In genomic region chr4:96236559-96236958, GRCm38 (mm10) we compare ENCODE assay signal across 45 mouse cellular contexts. TPM values are rescaled to one million over a fixed set of nuclear protein-coding genes. Genes with fewer than 3 reads are reported as not detected.
"Had no signal": no experiment of that assay in that cellular context is flagged by ENCODE, and none has a peak within 500 bp of the region (broad histone marks: within the 10 kb centered on the region; RNA-seq: fewer than 3 reads in every experiment).

TSS of gene Cyp2j7 (minus strand) at chr4:96236659.

- H3K4me2 ChIP-seq: heart, embryonic 11.5 days; heart, embryonic 12.5 days; heart, embryonic 13.5 days; heart, embryonic 15.5 days; hindbrain, embryonic 12.5 days; hindbrain, embryonic 13.5 days; hindbrain, embryonic 14.5 days; hindbrain, embryonic 15.5 days; intestine, embryonic 15.5 days; kidney, embryonic 15.5 days had no signal

- H3K4me1 ChIP-seq: heart, embryonic 10.5 days; heart, embryonic 12.5 days; heart, embryonic 13.5 days; heart, embryonic 15.5 days; hindbrain, embryonic 10.5 days; hindbrain, embryonic 12.5 days; hindbrain, embryonic 13.5 days; hindbrain, embryonic 15.5 days; intestine, embryonic 15.5 days; kidney, embryonic 15.5 days had no signal

- ATAC-seq: hindbrain, embryonic 16.5 days; hindbrain, postnatal 0 days; inflammation-experienced regulatory T-cells, adult 6 months; intestine, embryonic 15.5 days; intestine, embryonic 16.5 days; intestine, postnatal 0 days had no signal

- H3K36me3 ChIP-seq: heart, embryonic 10.5 days; heart, embryonic 12.5 days; heart, embryonic 13.5 days; heart, embryonic 15.5 days; hindbrain, embryonic 10.5 days; hindbrain, embryonic 12.5 days; hindbrain, embryonic 13.5 days; hindbrain, embryonic 15.5 days; intestine, embryonic 15.5 days; kidney, embryonic 15.5 days had no signal

- H3K27ac ChIP-seq: heart, embryonic 10.5 days; heart, embryonic 13.5 days; heart, embryonic 15.5 days; hindbrain, embryonic 10.5 days; hindbrain, embryonic 12.5 days; hindbrain, embryonic 13.5 days; hindbrain, embryonic 14.5 days; hindbrain, embryonic 15.5 days; hindbrain, postnatal 0 days; intestine, embryonic 15.5 days; kidney, embryonic 15.5 days; kidney, postnatal 0 days; layer of hippocampus, adult 2 months had no signal

- H3K4me3 ChIP-seq: heart, embryonic 10.5 days; heart, embryonic 12.5 days; heart, embryonic 13.5 days; heart, embryonic 15.5 days; hindbrain, embryonic 10.5 days; hindbrain, embryonic 12.5 days; hindbrain, embryonic 13.5 days; hindbrain, embryonic 15.5 days; intestine, embryonic 15.5 days; kidney, embryonic 15.5 days; layer of hippocampus, adult 2 months had no signal

- DNase-seq: heart, postnatal 10 days; heart, postnatal 14 days; heart, postnatal 36 days; heart, postnatal 4 days; kidney, adult 11 months; kidney, adult 18-20 months; kidney, adult 2 months; kidney, adult 8-10 months; kidney, adult 9 months; kidney, postnatal 10 days; kidney, postnatal 14 days; kidney, postnatal 25 days; kidney, postnatal 36 days; kidney, postnatal 4 days; layer of hippocampus, adult 9-11 months; layer of hippocampus, postnatal 36 days had no signal

- H3K27me3 ChIP-seq: heart, embryonic 12.5 days; heart, embryonic 13.5 days; heart, embryonic 15.5 days; hindbrain, embryonic 12.5 days; hindbrain, embryonic 13.5 days; hindbrain, embryonic 15.5 days; intestine, embryonic 15.5 days; kidney, embryonic 15.5 days had no signal

- H3K9ac ChIP-seq: heart, embryonic 12.5 days; heart, embryonic 13.5 days; heart, embryonic 15.5 days; hindbrain, embryonic 12.5 days; hindbrain, embryonic 13.5 days; hindbrain, embryonic 14.5 days; hindbrain, embryonic 15.5 days; intestine, embryonic 15.5 days; kidney, embryonic 15.5 days had no signal

- H3K9me3 ChIP-seq: heart, embryonic 10.5 days; heart, embryonic 12.5 days; heart, embryonic 13.5 days; heart, embryonic 15.5 days; hindbrain, embryonic 10.5 days; hindbrain, embryonic 12.5 days; hindbrain, embryonic 13.5 days; hindbrain, embryonic 15.5 days; intestine, embryonic 15.5 days; kidney, embryonic 15.5 days had no signal

RNA-seq across cellular contexts. Expression of gene Cyp2j7, which starts in this region (rescaled TPM):
- total RNA-seq: heart, postnatal 10 days; heart, postnatal 14 days; heart, postnatal 25 days; heart, postnatal 36 days; heart, postnatal 4 days; hematopoietic stem cell, adult 5-6 weeks; hindbrain, postnatal 0 days; layer of hippocampus, postnatal 10 days had no signal
- polyA plus RNA-seq: heart, embryonic 10.5 days; heart, embryonic 11.5 days; heart, embryonic 12.5 days; heart, embryonic 13.5 days; heart, embryonic 14.5 days; heart, embryonic 15.5 days; heart, embryonic 16.5 days; heart, postnatal 0 days; hindbrain, embryonic 10.5 days; hindbrain, embryonic 11.5 days; hindbrain, embryonic 12.5 days; hindbrain, embryonic 13.5 days; hindbrain, embryonic 14.5 days; hindbrain, embryonic 15.5 days; hindbrain, embryonic 16.5 days; hindbrain, postnatal 0 days; inflammation-experienced regulatory T-cells, adult 6 months; intestine, embryonic 14.5 days; intestine, embryonic 15.5 days; intestine, embryonic 16.5 days; intestine, postnatal 0 days; kidney, embryonic 14.5 days; large intestine, adult 2 months had no signal
